Mouse (Mus musculus): Measurements from ENCODE around the gene Nfkbiz. TPM values are rescaled to one million over a fixed set of nuclear protein-coding genes. Genes with fewer than 3 reads are reported as not detected.

Nfkbiz gene
- polyA plus RNA-seq, 1 experiment from 2014 or later = 1.6 TPM

- H3K4me3 ChIP-seq = no peak overlapping the region
Measured at GRCm38 (mm10) chr16:55784379-55784778, 54.3 kb downstream of the Nfkbiz start.

GRCm38 (mm10) chr16:55783923-55784322 lies 54.8 kb downstream of the Nfkbiz start:
- Histone ChIP-seq H3K36me3 (no peaks in the 10 kb centered on the region), H3K4me1 (replicated peaks) (no peaks in the 10 kb centered on the region), H3K4me2 (no peak overlapping the region), H3K9me3 (no peaks in the 10 kb centered on the region), H3K27me3 (no peaks in the 10 kb centered on the region), H3K9ac (no peak overlapping the region), H3K27ac (no peak overlapping the region), H3K4me3 (no peak overlapping the region)
- no peak for ATAC-seq (ENCODE audit: low FRiP score)
- WGBS = 91% methylated on average over 3 of the region's 3 CpGs

More at GRCm38 (mm10) chr16:55784379-55784778, 54.3 kb downstream of the Nfkbiz start:
- no peak for ATAC-seq (ENCODE audit: low FRiP score)
- Histone ChIP-seq H3K27me3 (no peaks in the 10 kb centered on the region), H3K4me1 (replicated peaks) (no peaks in the 10 kb centered on the region), H3K27ac (no peak overlapping the region), H3K36me3 (no peaks in the 10 kb centered on the region), H3K9me3 (no peaks in the 10 kb centered on the region), H3K4me2 (no peak overlapping the region), H3K9ac (no peak overlapping the region)
- WGBS = 84% methylated on average over 7 of the region's 7 CpGs

GRCm38 (mm10) chr16:55782911-55783310 lies 55.8 kb downstream of the Nfkbiz start:
- H3K4me2 ChIP-seq = no peak overlapping the region

GRCm38 (mm10) chr16:55781809-55782208 lies 56.9 kb downstream of the Nfkbiz start:
- Histone ChIP-seq H3K27me3 (no peaks in the 10 kb centered on the region), H3K4me1 (replicated peaks) (no peaks in the 10 kb centered on the region), H3K9ac (no peak overlapping the region), H3K4me2 (no peak overlapping the region), H3K27ac (no peak overlapping the region), H3K36me3 (no peaks in the 10 kb centered on the region), H3K9me3 (no peaks in the 10 kb centered on the region), H3K4me3 (no peak overlapping the region)
- WGBS = 72% methylated on average over 5 of the region's 5 CpGs
- no peak for ATAC-seq (ENCODE audit: low FRiP score)

More at GRCm38 (mm10) chr16:55782911-55783310, 55.8 kb downstream of the Nfkbiz start:
- Histone ChIP-seq H3K4me1 (replicated peaks) (no peaks in the 10 kb centered on the region), H3K9me3 (no peaks in the 10 kb centered on the region), H3K9ac (no peak overlapping the region), H3K27me3 (no peaks in the 10 kb centered on the region), H3K36me3 (no peaks in the 10 kb centered on the region), H3K4me3 (no peak overlapping the region), H3K27ac (no peak overlapping the region)
- ATAC-seq (ENCODE audit: low FRiP score) = no peak
- 90% methylated on average over 2 of the region's 2 CpGs for WGBS

- WGBS = 59% methylated on average over 5 of the region's 5 CpGs
- H3K4me3 ChIP-seq = no peak overlapping the region
- no peak overlapping the region for H3K4me2 ChIP-seq
- ATAC-seq (ENCODE audit: low FRiP score) = no peak
- H3K27me3 ChIP-seq = no peaks in the 10 kb centered on the region
- no peaks in the 10 kb centered on the region for H3K4me1 ChIP-seq (replicated peaks)
- H3K36me3 ChIP-seq = no peaks in the 10 kb centered on the region
- no peak overlapping the region for H3K9ac ChIP-seq
- no peaks in the 10 kb centered on the region for H3K9me3 ChIP-seq
- H3K27ac ChIP-seq = no peak overlapping the region
Measured at GRCm38 (mm10) chr16:55780958-55781558, 57.6 kb downstream of the Nfkbiz start.

- Histone ChIP-seq H3K4me2 (no peak overlapping the region), H3K9me3 (no peaks in the 10 kb centered on the region), H3K27me3 (no peaks in the 10 kb centered on the region), H3K9ac (no peak overlapping the region), H3K36me3 (no peaks in the 10 kb centered on the region), H3K27ac (no peak overlapping the region), H3K4me1 (replicated peaks) (no peaks in the 10 kb centered on the region), H3K4me3 (no peak overlapping the region)
- 89% methylated on average over 11 of the region's 11 CpGs for WGBS
- ATAC-seq (ENCODE audit: low FRiP score) = no peak
Measured at GRCm38 (mm10) chr16:55776329-55776728, 62.4 kb downstream of the Nfkbiz start.

GRCm38 (mm10) chr16:55770247-55770646 lies 68.5 kb downstream of the Nfkbiz start:
- no peaks in the 10 kb centered on the region for H3K4me1 ChIP-seq (replicated peaks)
- no peak overlapping the region for H3K4me2 ChIP-seq
- 84% methylated on average over 3 of the region's 3 CpGs for whole genome bisulfite sequencing

More at GRCm38 (mm10) chr16:55770247-55770646, 68.5 kb downstream of the Nfkbiz start:
- H3K4me3 ChIP-seq = no peak overlapping the region
- no peaks in the 10 kb centered on the region for H3K9me3 ChIP-seq
- no peak overlapping the region for H3K27ac ChIP-seq
- ATAC-seq (ENCODE audit: low FRiP score) = no peak
- no peaks in the 10 kb centered on the region for H3K27me3 ChIP-seq
- H3K36me3 ChIP-seq = no peaks in the 10 kb centered on the region
- no peak overlapping the region for H3K9ac ChIP-seq

Other genes starting within 250 kb of the Nfkbiz start
- gene Nxpe3, start 56.4 kb upstream of the Nfkbiz start, polyA plus RNA-seq (2015; fragmentation: Nextera tagmentation; extraction: Ambion mirVana) = 1.1 and 1.2 TPM in 2 replicates
- 16.9 and 17.3 TPM in 2 replicates for gene Cep97, start 96.0 kb upstream of the Nfkbiz start, polyA plus RNA-seq (2015; fragmentation: Nextera tagmentation; extraction: Ambion mirVana)
- 596 and 616 TPM in 2 replicates for gene Rpl24, start 127.4 kb upstream of the Nfkbiz start, polyA plus RNA-seq (2015; fragmentation: Nextera tagmentation; extraction: Ambion mirVana)
- gene Zbtb11, start 135.0 kb upstream of the Nfkbiz start, polyA plus RNA-seq (2015; fragmentation: Nextera tagmentation; extraction: Ambion mirVana) = 21.5 and 22.3 TPM in 2 replicates
- 252 and 255 TPM in 2 replicates for gene Pcnp, start 190.8 kb upstream of the Nfkbiz start, polyA plus RNA-seq (2015; fragmentation: Nextera tagmentation; extraction: Ambion mirVana)
- 20.4 and 22.3 TPM in 2 replicates for gene Trmt10c, start 198.9 kb upstream of the Nfkbiz start, polyA plus RNA-seq (2015; fragmentation: Nextera tagmentation; extraction: Ambion mirVana)
- gene Senp7, start 209.4 kb upstream of the Nfkbiz start, polyA plus RNA-seq (2015; fragmentation: Nextera tagmentation; extraction: Ambion mirVana) = 64.5 and 64.6 TPM in 2 replicates